Mouse (Mus musculus) heart, postnatal 0 days (tissue): ENCODE data around the gene Gnat1.

ENCODE experiments used
- CTCF ChIP-seq: IDR thresholded peaks from 2 replicates; pipeline ENCODE4 v1.5.1; 2016; ENCODE audit warnings: antibody characterized with exemption, control low read depth, low read depth
- EP300 ChIP-seq: IDR thresholded peaks from 2 replicates; pipeline ENCODE4 v1.6.1; 2016; ENCODE audit warnings: antibody characterized with exemption, low read depth

- no peak for TF ChIP-seq EP300
- TF ChIP-seq CTCF, result no peak
Measured at GRCm38 (mm10) chr9:107709096-107709696, 29.7 kb upstream of the Gnat1 start.
